Mouse (Mus musculus) stomach, embryonic 14.5 days (tissue): ENCODE data around the gene Adam1a. TPM values are rescaled to one million over a fixed set of nuclear protein-coding genes. Genes with fewer than 3 reads are reported as not detected.
A peak's percentile ranks its signal among the peaks of the same experiment; 100 is the strongest.

Experiments used
- ATAC-seq: fragments of 200-750 bp; cut with Nextera tagmentation; 2 replicates; pipeline ENCODE4 v1.8.0; 2017; ENCODE audit warnings: low read depth, moderate TSS enrichment; ENCODE audit not compliant: insufficient number of reproducible peaks, insufficient read depth, low FRiP score
- H3K27ac ChIP-seq: fragments of 300-500 bp; sonication (generic); 2 replicates; pipeline ENCODE4 v1.5.1; 2014; ENCODE audit warnings: mild to moderate bottlenecking, low read length, moderate library complexity, mixed read lengths
- H3K27me3 ChIP-seq: fragments of 300-500 bp; sonication (generic); 2 replicates; pipeline ENCODE4 v1.6.1; 2014; ENCODE audit warnings: low read length, control low read depth, mixed read lengths; ENCODE audit not compliant: control insufficient read depth, insufficient read depth
- H3K36me3 ChIP-seq: fragments of 300-500 bp; sonication (generic); 2 replicates; pipeline ENCODE4 v1.6.1; 2014; ENCODE audit warnings: mild to moderate bottlenecking, control low read depth, low read length, moderate library complexity, mixed read lengths; ENCODE audit not compliant: control insufficient read depth, insufficient read depth
- H3K4me1 ChIP-seq: fragments of 300-500 bp; sonication (generic); 2 replicates; pipeline ENCODE4 v1.6.1; 2014; ENCODE audit warnings: low read length, control low read depth, mixed read lengths; ENCODE audit not compliant: control insufficient read depth, insufficient read depth
- H3K4me2 ChIP-seq: fragments of 300-500 bp; sonication (generic); replicated peaks from 2 replicates; pipeline ENCODE4 v1.6.1; 2014; ENCODE audit warnings: low read depth, low read length, control low read depth
- H3K4me3 ChIP-seq: fragments of 300-500 bp; sonication (generic); 2 replicates; pipeline ENCODE4 v1.5.1; 2014; ENCODE audit warnings: low read depth, low read length, control low read depth
- H3K9ac ChIP-seq: fragments of 300-500 bp; sonication (generic); replicated peaks from 2 replicates; pipeline ENCODE4 v1.6.1; 2014; ENCODE audit warnings: low read depth, mild to moderate bottlenecking, control low read depth, low read length, moderate library complexity, mixed read lengths
- H3K9me3 ChIP-seq: fragments of 300-500 bp; sonication (generic); 2 replicates; pipeline ENCODE4 v1.6.1; 2016; ENCODE audit warnings: low read depth, low read length, control low read depth; ENCODE audit not compliant: control insufficient read depth
- WGBS: fragments of 180-500 bp; shearing (Covaris S2); extraction: QIAGEN DNeasy Blood & Tissue Kit; methylation state at CpG from one replicate; pipeline ENCODE4 v1.1.7; 2014; 5-methylcytosine and 5-hydroxymethylcytosine counted together
- polyA plus RNA-seq: library from polyadenylated mRNA; unstranded; fragments of >200 nt; fragmentation: Nextera tagmentation; extraction: Ambion mirVana; gene quantifications from 2 replicates; pipeline ENCODE4 v1.2.1, GENCODE M21; 2014

Gene Adam1a
- polyA plus RNA-seq, 1 experiment from 2014 or later = 2.2 TPM

GRCm38 (mm10) chr5:121545793-121546529, 679 bp upstream of the Adam1a start, which contains the start of gene Mapkapk5:
TSS of gene Mapkapk5 (minus strand) at chr5:121545905.
- peak within 1 kb of the TSS; percentile 100 for H3K4me3 ChIP-seq
- no peaks in the 10 kb centered on the region for H3K27me3 ChIP-seq
- no peaks in the 10 kb centered on the region for H3K9me3 ChIP-seq
- peak within 1 kb of the TSS; percentile 96 for H3K4me2 ChIP-seq
- H3K4me1 ChIP-seq = peaks cover 10% of the 10 kb centered on the region
- H3K27ac ChIP-seq = peak within 1 kb of the TSS; percentile 87
- H3K9ac ChIP-seq = peak within 1 kb of the TSS; percentile 99
- ATAC-seq = peak; percentile 95
- no peaks in the 10 kb centered on the region for H3K36me3 ChIP-seq
- WGBS = 1% methylated on average over 55 of the region's 55 CpGs

GRCm38 (mm10) chr5:121543370-121543769, 1.9 kb downstream of the Adam1a start:
- Histone ChIP-seq H3K4me1 (peaks cover 10% of the 10 kb centered on the region), H3K27me3 (no peaks in the 10 kb centered on the region), H3K4me3 (no peak overlapping the region), H3K9ac (no peak overlapping the region), H3K36me3 (no peaks in the 10 kb centered on the region; the same call in 1 of the 2 replicates), H3K27ac (no peak overlapping the region), H3K4me2 (no peak overlapping the region), H3K9me3 (no peaks in the 10 kb centered on the region)
- ATAC-seq = no peak
- WGBS = 74% methylated on average over 3 of the region's 3 CpGs

GRCm38 (mm10) chr5:121541235-121541634, 4.0 kb downstream of the Adam1a start:
- Histone ChIP-seq H3K4me3 (no peak overlapping the region), H3K27me3 (no peaks in the 10 kb centered on the region), H3K9me3 (no peaks in the 10 kb centered on the region), H3K36me3 (peaks cover 11% of the 10 kb centered on the region), H3K27ac (no peak overlapping the region), H3K9ac (no peak overlapping the region), H3K4me2 (no peak overlapping the region), H3K4me1 (peaks cover 10% of the 10 kb centered on the region)
- no peak for ATAC-seq
- WGBS = 81% methylated on average over 7 of the region's 7 CpGs

- Histone ChIP-seq H3K27ac (no peak overlapping the region), H3K27me3 (no peaks in the 10 kb centered on the region), H3K4me1 (peaks cover 10% of the 10 kb centered on the region), H3K9ac (no peak overlapping the region), H3K36me3 (peaks cover 22% of the 10 kb centered on the region), H3K4me2 (no peak overlapping the region), H3K9me3 (no peaks in the 10 kb centered on the region), H3K4me3 (no peak overlapping the region)
- no peak for ATAC-seq
- WGBS = 90% methylated on average over 5 of the region's 5 CpGs
These were observed 5.2 kb downstream of the Adam1a start for GRCm38 (mm10) chr5:121540066-121540465.

GRCm38 (mm10) chr5:121537588-121537987, 7.7 kb downstream of the Adam1a start:
- ATAC-seq = no peak
- Histone ChIP-seq H3K9ac (no peak overlapping the region), H3K4me2 (no peak overlapping the region), H3K27me3 (no peaks in the 10 kb centered on the region), H3K4me1 (no peaks in the 10 kb centered on the region), H3K36me3 (peaks cover 37% of the 10 kb centered on the region), H3K27ac (no peak overlapping the region), H3K9me3 (no peaks in the 10 kb centered on the region), H3K4me3 (no peak overlapping the region)
- WGBS = 85% methylated on average over 2 of the region's 2 CpGs

GRCm38 (mm10) chr5:121536921-121537555, 8.2 kb downstream of the Adam1a start:
- no peaks in the 10 kb centered on the region for H3K4me1 ChIP-seq
- no peak overlapping the region for H3K27ac ChIP-seq
- H3K27me3 ChIP-seq = no peaks in the 10 kb centered on the region
- no peak overlapping the region for H3K9ac ChIP-seq
- no peak overlapping the region for H3K4me2 ChIP-seq
- no peak overlapping the region for H3K4me3 ChIP-seq
- peaks cover 42% of the 10 kb centered on the region for H3K36me3 ChIP-seq
- H3K9me3 ChIP-seq = no peaks in the 10 kb centered on the region
- WGBS = 73% methylated on average over 7 of the region's 7 CpGs
- no peak for ATAC-seq

- no peaks in the 10 kb centered on the region for H3K27me3 ChIP-seq
- 0 out of 2 replicates have a peak, but pooled peaks have one; percentile 18 for ATAC-seq
These were observed 10.2 kb downstream of the Adam1a start for GRCm38 (mm10) chr5:121535116-121535515.

GRCm38 (mm10) chr5:121534521-121534920, 10.8 kb downstream of the Adam1a start:
- Histone ChIP-seq H3K4me1 (no peaks in the 10 kb centered on the region), H3K27me3 (no peaks in the 10 kb centered on the region), H3K4me3 (no peak overlapping the region), H3K36me3 (peaks cover 59% of the 10 kb centered on the region), H3K9ac (no peak overlapping the region), H3K4me2 (no peak overlapping the region), H3K27ac (no peak overlapping the region), H3K9me3 (no peaks in the 10 kb centered on the region)
- no peak for ATAC-seq
- WGBS = 92% methylated on average over 5 of the region's 5 CpGs

More at GRCm38 (mm10) chr5:121535116-121535515, 10.2 kb downstream of the Adam1a start:
- H3K9ac ChIP-seq = no peak overlapping the region
- H3K36me3 ChIP-seq = peaks cover 56% of the 10 kb centered on the region
- H3K4me3 ChIP-seq = no peak overlapping the region
- H3K9me3 ChIP-seq = no peaks in the 10 kb centered on the region
- WGBS = 92% methylated on average over 3 of the region's 3 CpGs
- no peaks in the 10 kb centered on the region for H3K4me1 ChIP-seq
- no peak overlapping the region for H3K27ac ChIP-seq
- H3K4me2 ChIP-seq = no peak overlapping the region
